Comparison of ENCODE assay signal across 7 mouse cellular contexts in genomic region chr4:120747243-120747792, GRCm38 (mm10). TPM values are rescaled to one million over a fixed set of nuclear protein-coding genes. Genes with fewer than 3 reads are reported as not detected.
DNase-seq lines count a peak whose midpoint lies in the region; ATAC-seq lines count a peak whose summit lies in the region.

No protein-coding gene starts in this region.

- no peak overlapping the region for H3K27ac ChIP-seq in forebrain, embryonic 13.5 days
- no peak overlapping the region for H3K27ac ChIP-seq in hindbrain, embryonic 14.5 days
- H3K27ac ChIP-seq in liver, embryonic 15.5 days (replicated peaks) = no peak overlapping the region

- DNase-seq in urinary bladder, postnatal 14 days (ENCODE audit: low spot score) = peak; percentile 21
- DNase-seq in urinary bladder, postnatal 4 days (ENCODE audit: low spot score in 2 of 2) = no peak
- no peak for DNase-seq in hindbrain, embryonic 14.5 days (ENCODE audit: low spot score)
- peak; percentile 55 for DNase-seq in testis, postnatal 10 days (ENCODE audit: low spot score)
- DNase-seq in spleen, postnatal 10 days (ENCODE audit: low spot score in 2 of 2) = no peak

- ATAC-seq in forebrain, embryonic 13.5 days = peak; percentile 53
- peak; percentile 38; the same call in 1 of the 2 replicates for ATAC-seq in hindbrain, embryonic 14.5 days (ENCODE audit: low FRiP score)
- ATAC-seq in liver, embryonic 15.5 days (ENCODE audit: insufficient read depth) = no peak

- H3K27me3 ChIP-seq in forebrain, embryonic 13.5 days = peaks cover 78% of the 10 kb centered on the region
- H3K27me3 ChIP-seq in hindbrain, embryonic 14.5 days (ENCODE audit: control insufficient read depth, insufficient read depth, low read length) = peaks cover 55% of the 10 kb centered on the region
- H3K27me3 ChIP-seq in liver, embryonic 15.5 days = peaks cover 100% of the 10 kb centered on the region

- peak overlapping the region; percentile 100 for H3K4me2 ChIP-seq in forebrain, embryonic 13.5 days
- H3K4me2 ChIP-seq in hindbrain, embryonic 14.5 days (replicated peaks) = peak overlapping the region; percentile 100
- H3K4me2 ChIP-seq in liver, embryonic 15.5 days = peak overlapping the region; percentile 78

- peaks cover 24% of the 10 kb centered on the region for H3K4me1 ChIP-seq in forebrain, embryonic 13.5 days
- H3K4me1 ChIP-seq in hindbrain, embryonic 14.5 days (replicated peaks; ENCODE audit: control insufficient read depth, insufficient read depth, low read length) = peaks cover 12% of the 10 kb centered on the region; the same call in 1 of the 2 replicates
- peaks cover 12% of the 10 kb centered on the region for H3K4me1 ChIP-seq in liver, embryonic 15.5 days (replicated peaks)

- H3K36me3 ChIP-seq in forebrain, embryonic 13.5 days (ENCODE audit: poor library complexity, severe bottlenecking) = no peaks in the 10 kb centered on the region
- H3K36me3 ChIP-seq in hindbrain, embryonic 14.5 days (replicated peaks; ENCODE audit: control insufficient read depth, insufficient read depth) = no peaks in the 10 kb centered on the region
- H3K36me3 ChIP-seq in liver, embryonic 15.5 days (replicated peaks) = no peaks in the 10 kb centered on the region

- under 1% methylated on average over 64 of the region's 75 CpGs for WGBS in forebrain, embryonic 13.5 days
- WGBS in hindbrain, embryonic 14.5 days = under 1% methylated on average over 68 of the region's 75 CpGs
- WGBS in liver, embryonic 15.5 days (ENCODE audit: insufficient replicate concordance) = under 1% methylated on average over 67 of the region's 75 CpGs

- H3K9me3 ChIP-seq in forebrain, embryonic 13.5 days (replicated peaks) = no peaks in the 10 kb centered on the region
- no peaks in the 10 kb centered on the region for H3K9me3 ChIP-seq in hindbrain, embryonic 14.5 days (ENCODE audit: control insufficient read depth, low read length)
- no peaks in the 10 kb centered on the region for H3K9me3 ChIP-seq in liver, embryonic 15.5 days (replicated peaks)

- H3K9ac ChIP-seq in forebrain, embryonic 13.5 days = peak overlapping the region; percentile 72
- peak overlapping the region; percentile 66 for H3K9ac ChIP-seq in hindbrain, embryonic 14.5 days
- no peak overlapping the region for H3K9ac ChIP-seq in liver, embryonic 15.5 days

- peak overlapping the region; percentile 66 for H3K4me3 ChIP-seq in forebrain, embryonic 13.5 days
- H3K4me3 ChIP-seq in hindbrain, embryonic 14.5 days (replicated peaks; ENCODE audit: low read length) = peak overlapping the region; percentile 70
- peak overlapping the region; percentile 53 for H3K4me3 ChIP-seq in liver, embryonic 15.5 days (replicated peaks)

RNA-seq across cellular contexts. Expression of gene Kcnq4, which starts 1.1 kb away (rescaled TPM):
- polyA plus RNA-seq in forebrain, embryonic 13.5 days (2015; fragmentation: Nextera tagmentation; extraction: Ambion mirVana) = 3.4 and 4.0 TPM in 2 replicates
- 6.2 and 6.4 TPM in 2 replicates for polyA plus RNA-seq in hindbrain, embryonic 14.5 days (2014; fragmentation: Nextera tagmentation; extraction: Ambion mirVana)
- polyA plus RNA-seq in liver, embryonic 15.5 days (2015; fragmentation: Nextera tagmentation; extraction: Ambion mirVana) = 0.13 TPM in 2 replicates

Comparison
In these comparisons a context has a peak if more than half of its experiments do, and no peak if none do; other contexts are left out.
1. DNase-seq: peak in urinary bladder, postnatal 14 days (single experiment) and testis, postnatal 10 days (single experiment); none in urinary bladder, postnatal 4 days (0 of 2), hindbrain, embryonic 14.5 days (single experiment) and spleen, postnatal 10 days (0 of 2).
2. Peak in every context shown above with its lines, with median percentiles within 50 percentile points of each other: H3K4me2 ChIP-seq and H3K4me3 ChIP-seq.